Mouse (Mus musculus): ENCODE measurements at regions not wholly inside any gene's neighbourhood (a gene's known extent, or its start where the extent isn't known, plus 50 kb on each side); places are given as distances from the start of the nearest gene placed in this dataset.

GRCm38 (mm10) chr17:67497380-67497779, 135.1 kb downstream of the Lrrc30 start:
- WGBS = 86% methylated on average over 8 of the region's 8 CpGs
- no peak overlapping the region for H3K27ac ChIP-seq (ENCODE audit: low read depth)
- no peaks in the 10 kb centered on the region for H3K9me3 ChIP-seq (ENCODE audit: control insufficient read depth, low read length)
- no peaks in the 10 kb centered on the region for H3K27me3 ChIP-seq (replicated peaks; ENCODE audit: control insufficient read depth, insufficient read depth, low read length)
- H3K4me2 ChIP-seq (ENCODE audit: low read length) = no peak overlapping the region
- H3K4me1 ChIP-seq (replicated peaks; ENCODE audit: control insufficient read depth, insufficient read depth, low read length) = no peaks in the 10 kb centered on the region
- no peaks in the 10 kb centered on the region for H3K36me3 ChIP-seq (ENCODE audit: control insufficient read depth, insufficient read depth, low read length)
- no peak overlapping the region for H3K4me3 ChIP-seq (ENCODE audit: low read depth, low read length)
- no peak overlapping the region for H3K9ac ChIP-seq (ENCODE audit: low read length)
- DNase-seq (ENCODE audit: low spot score) = no peak
- no peak for ATAC-seq (replicated peaks; ENCODE audit: low FRiP score, low TSS enrichment, low read depth)

GRCm38 (mm10) chr17:67480463-67480862, 126.2 kb upstream of the Ptprm start:
- 70% methylated on average over 5 of the region's 5 CpGs for WGBS
- Histone ChIP-seq H3K4me3 (ENCODE audit: low read depth, low read length) (no peak overlapping the region), H3K4me2 (ENCODE audit: low read length) (no peak overlapping the region), H3K9me3 (ENCODE audit: control insufficient read depth, low read length) (0 out of 2 replicates have a peak, but pooled peaks cover 6% of the 10 kb centered on the region), H3K27me3 (replicated peaks; ENCODE audit: control insufficient read depth, insufficient read depth, low read length) (no peaks in the 10 kb centered on the region), H3K36me3 (ENCODE audit: control insufficient read depth, insufficient read depth, low read length) (no peaks in the 10 kb centered on the region), H3K4me1 (replicated peaks; ENCODE audit: control insufficient read depth, insufficient read depth, low read length) (no peaks in the 10 kb centered on the region), H3K27ac (ENCODE audit: low read depth) (no peak overlapping the region), H3K9ac (ENCODE audit: low read length) (no peak overlapping the region)
- DNase-seq (ENCODE audit: low spot score) (no peak), ATAC-seq (replicated peaks; ENCODE audit: low FRiP score, low TSS enrichment, low read depth) (no peak; the same call in 1 of the 2 replicates)

GRCm38 (mm10) chr17:67473137-67473536, 118.9 kb upstream of the Ptprm start:
- Histone ChIP-seq H3K27me3 (replicated peaks; ENCODE audit: control insufficient read depth, insufficient read depth, low read length) (no peaks in the 10 kb centered on the region), H3K4me1 (replicated peaks; ENCODE audit: control insufficient read depth, insufficient read depth, low read length) (no peaks in the 10 kb centered on the region), H3K9ac (ENCODE audit: low read length) (no peak overlapping the region), H3K27ac (ENCODE audit: low read depth) (no peak overlapping the region), H3K4me2 (ENCODE audit: low read length) (no peak overlapping the region), H3K36me3 (ENCODE audit: control insufficient read depth, insufficient read depth, low read length) (no peaks in the 10 kb centered on the region), H3K4me3 (ENCODE audit: low read depth, low read length) (no peak overlapping the region), H3K9me3 (ENCODE audit: control insufficient read depth, low read length) (0 out of 2 replicates have a peak, but pooled peaks cover 2% of the 10 kb centered on the region)
- 16% methylated on average over 2 of the region's 2 CpGs for WGBS
- ATAC-seq (replicated peaks; ENCODE audit: low FRiP score, low TSS enrichment, low read depth) (no peak), DNase-seq (ENCODE audit: low spot score) (peak; percentile 84)

GRCm38 (mm10) chr17:67458851-67459421, 104.7 kb upstream of the Ptprm start:
- Histone ChIP-seq H3K4me2 (ENCODE audit: low read length) (no peak overlapping the region), H3K9me3 (ENCODE audit: control insufficient read depth, low read length) (no peaks in the 10 kb centered on the region), H3K36me3 (ENCODE audit: control insufficient read depth, insufficient read depth, low read length) (no peaks in the 10 kb centered on the region), H3K4me3 (ENCODE audit: low read depth, low read length) (no peak overlapping the region), H3K27me3 (replicated peaks; ENCODE audit: control insufficient read depth, insufficient read depth, low read length) (no peaks in the 10 kb centered on the region), H3K9ac (ENCODE audit: low read length) (no peak overlapping the region), H3K27ac (ENCODE audit: low read depth) (no peak overlapping the region), H3K4me1 (replicated peaks; ENCODE audit: control insufficient read depth, insufficient read depth, low read length) (no peaks in the 10 kb centered on the region)
- DNase-seq (ENCODE audit: low spot score) = no peak
- no peak for ATAC-seq (replicated peaks; ENCODE audit: low FRiP score, low TSS enrichment, low read depth)
- 83% methylated on average over 4 of the region's 4 CpGs for WGBS

GRCm38 (mm10) chr17:67451966-67452365, 97.7 kb upstream of the Ptprm start:
- ATAC-seq (replicated peaks; ENCODE audit: low FRiP score, low TSS enrichment, low read depth) (no peak), DNase-seq (ENCODE audit: low spot score) (no peak)
- Histone ChIP-seq H3K4me3 (ENCODE audit: low read depth, low read length) (no peak overlapping the region), H3K27ac (ENCODE audit: low read depth) (no peak overlapping the region), H3K9ac (ENCODE audit: low read length) (no peak overlapping the region), H3K9me3 (ENCODE audit: control insufficient read depth, low read length) (no peaks in the 10 kb centered on the region), H3K27me3 (replicated peaks; ENCODE audit: control insufficient read depth, insufficient read depth, low read length) (no peaks in the 10 kb centered on the region), H3K36me3 (ENCODE audit: control insufficient read depth, insufficient read depth, low read length) (no peaks in the 10 kb centered on the region), H3K4me2 (ENCODE audit: low read length) (no peak overlapping the region), H3K4me1 (replicated peaks; ENCODE audit: control insufficient read depth, insufficient read depth, low read length) (no peaks in the 10 kb centered on the region)
- whole genome bisulfite sequencing = 90% methylated on average over 13 of the region's 13 CpGs

- H3K27me3 ChIP-seq (replicated peaks; ENCODE audit: control insufficient read depth, insufficient read depth, low read length) = no peaks in the 10 kb centered on the region
- DNase-seq (ENCODE audit: low spot score) (peak; percentile 47), ATAC-seq (replicated peaks; ENCODE audit: low FRiP score, low TSS enrichment, low read depth) (no peak)
- no peaks in the 10 kb centered on the region for H3K9me3 ChIP-seq (ENCODE audit: control insufficient read depth, low read length)
- WGBS = 35% methylated on average over 2 of the region's 2 CpGs
- no peak overlapping the region for H3K4me3 ChIP-seq (ENCODE audit: low read depth, low read length)
- no peak overlapping the region for H3K27ac ChIP-seq (ENCODE audit: low read depth)
- no peaks in the 10 kb centered on the region for H3K4me1 ChIP-seq (replicated peaks; ENCODE audit: control insufficient read depth, insufficient read depth, low read length)
- H3K36me3 ChIP-seq (ENCODE audit: control insufficient read depth, insufficient read depth, low read length) = no peaks in the 10 kb centered on the region
- no peak overlapping the region for H3K9ac ChIP-seq (ENCODE audit: low read length)
- no peak overlapping the region for H3K4me2 ChIP-seq (ENCODE audit: low read length)
These were observed 96.8 kb upstream of the Ptprm start for GRCm38 (mm10) chr17:67451081-67451480.

- Histone ChIP-seq H3K27me3 (replicated peaks; ENCODE audit: control insufficient read depth, insufficient read depth, low read length) (no peaks in the 10 kb centered on the region), H3K9ac (ENCODE audit: low read length) (no peak overlapping the region), H3K4me1 (replicated peaks; ENCODE audit: control insufficient read depth, insufficient read depth, low read length) (no peaks in the 10 kb centered on the region), H3K4me2 (ENCODE audit: low read length) (no peak overlapping the region), H3K9me3 (ENCODE audit: control insufficient read depth, low read length) (no peaks in the 10 kb centered on the region), H3K36me3 (ENCODE audit: control insufficient read depth, insufficient read depth, low read length) (no peaks in the 10 kb centered on the region), H3K4me3 (ENCODE audit: low read depth, low read length) (no peak overlapping the region), H3K27ac (ENCODE audit: low read depth) (no peak overlapping the region)
- DNase-seq (ENCODE audit: low spot score) (peak; percentile 40), ATAC-seq (replicated peaks; ENCODE audit: low FRiP score, low TSS enrichment, low read depth) (no peak)
- 81% methylated on average over 5 of the region's 5 CpGs for WGBS
These were observed 95.8 kb upstream of the Ptprm start for GRCm38 (mm10) chr17:67450021-67450420.

GRCm38 (mm10) chr17:67445986-67446385, 91.7 kb upstream of the Ptprm start:
- no peak for ATAC-seq (replicated peaks; ENCODE audit: low FRiP score, low TSS enrichment, low read depth)
- no peak for DNase-seq (ENCODE audit: low spot score)

GRCm38 (mm10) chr17:67440961-67441360, 86.7 kb upstream of the Ptprm start:
- H3K36me3 ChIP-seq (ENCODE audit: control insufficient read depth, insufficient read depth, low read length) = no peaks in the 10 kb centered on the region

More at GRCm38 (mm10) chr17:67445986-67446385, 91.7 kb upstream of the Ptprm start:
- Histone ChIP-seq H3K4me1 (replicated peaks; ENCODE audit: control insufficient read depth, insufficient read depth, low read length) (no peaks in the 10 kb centered on the region), H3K9me3 (ENCODE audit: control insufficient read depth, low read length) (no peaks in the 10 kb centered on the region), H3K9ac (ENCODE audit: low read length) (no peak overlapping the region), H3K4me2 (ENCODE audit: low read length) (no peak overlapping the region), H3K36me3 (ENCODE audit: control insufficient read depth, insufficient read depth, low read length) (no peaks in the 10 kb centered on the region), H3K27me3 (replicated peaks; ENCODE audit: control insufficient read depth, insufficient read depth, low read length) (no peaks in the 10 kb centered on the region), H3K4me3 (ENCODE audit: low read depth, low read length) (no peak overlapping the region), H3K27ac (ENCODE audit: low read depth) (no peak overlapping the region)

More at GRCm38 (mm10) chr17:67440961-67441360, 86.7 kb upstream of the Ptprm start:
- WGBS = 71% methylated on average over 2 of the region's 2 CpGs
- Histone ChIP-seq H3K4me2 (ENCODE audit: low read length) (no peak overlapping the region), H3K9me3 (ENCODE audit: control insufficient read depth, low read length) (no peaks in the 10 kb centered on the region), H3K4me1 (replicated peaks; ENCODE audit: control insufficient read depth, insufficient read depth, low read length) (no peaks in the 10 kb centered on the region), H3K9ac (ENCODE audit: low read length) (no peak overlapping the region), H3K4me3 (ENCODE audit: low read depth, low read length) (no peak overlapping the region), H3K27me3 (replicated peaks; ENCODE audit: control insufficient read depth, insufficient read depth, low read length) (no peaks in the 10 kb centered on the region), H3K27ac (ENCODE audit: low read depth) (no peak overlapping the region)
- ATAC-seq (replicated peaks; ENCODE audit: low FRiP score, low TSS enrichment, low read depth) (no peak), DNase-seq (ENCODE audit: low spot score) (peak; percentile 13)

Data from intestine, embryonic 14.5 days (tissue).